ENCODE assay signal across 10 mouse cellular contexts in the genomic region with DNA sequence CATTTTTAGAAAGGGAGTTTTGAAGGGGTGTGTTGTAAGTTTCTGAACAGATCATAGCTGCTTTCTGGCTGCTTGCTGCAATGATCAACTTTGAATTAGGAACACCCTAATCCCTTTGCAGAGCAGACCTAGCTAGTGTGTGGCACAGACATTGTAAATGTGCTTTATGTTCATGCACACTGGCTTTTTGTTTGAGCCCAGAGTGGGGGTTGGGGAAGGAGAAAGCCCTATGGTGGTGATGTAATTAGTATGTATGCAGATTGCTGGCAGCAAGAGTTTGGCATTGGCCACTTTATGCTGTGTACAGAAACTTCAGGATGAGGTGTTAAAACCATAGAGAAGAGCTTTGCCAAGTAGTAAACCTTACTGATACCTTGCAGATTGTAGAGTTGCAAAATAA. TPM values are rescaled to one million over a fixed set of nuclear protein-coding genes. Genes with fewer than 3 reads are reported as not detected.
A peak's percentile ranks its signal among the peaks of the same experiment; 100 is the strongest.
DNase-seq lines count a peak whose midpoint lies in the region; ATAC-seq lines count a peak whose summit lies in the region.
"Had no signal": no experiment of that assay in that cellular context is flagged by ENCODE, and none has a peak within 500 bp of the region (broad histone marks: within the 10 kb centered on the region; RNA-seq: fewer than 3 reads in every experiment).

No protein-coding gene starts in this region.

- peak; percentile 55 for DNase-seq in neural tube, embryonic 11.5 days (ENCODE audit: low spot score)
- no peak for DNase-seq in neural tube, embryonic 10.5 days (ENCODE audit: extremely low spot score, low spot score)
- peak; percentile 39 for DNase-seq in forelimb bud, embryonic 11.5 days (ENCODE audit: low read depth, low spot score)
- DNase-seq in midbrain, embryonic 10.5 days (ENCODE audit: low spot score), result peak; percentile 18
- DNase-seq in gastrocnemius, adult 8-10 months (ENCODE audit: low spot score in 2 of 2), result no peak
- DNase-seq in spleen, postnatal 14 days (ENCODE audit: low spot score in 2 of 2), result no peak
- no peak for DNase-seq in lung, adult 18-20 months
- DNase-seq: lung, embryonic 14.5 days; thymus, postnatal 25 days had no signal

- H3K9me3 ChIP-seq in neural tube, embryonic 11.5 days (ENCODE audit: control insufficient read depth, low read length), result no peaks in the 10 kb centered on the region
- no peaks in the 10 kb centered on the region for H3K9me3 ChIP-seq in midbrain, embryonic 10.5 days (replicated peaks)
- H3K9me3 ChIP-seq: heart, embryonic 10.5 days had no signal

- no peak overlapping the region for H3K27ac ChIP-seq in neural tube, embryonic 11.5 days (ENCODE audit: low read depth, low read length)
- H3K27ac ChIP-seq in midbrain, embryonic 10.5 days (replicated peaks), result peak overlapping the region; percentile 42; the same call in 1 of the 2 replicates
- H3K27ac ChIP-seq: heart, embryonic 10.5 days had no signal

- no peak for ATAC-seq in neural tube, embryonic 11.5 days (ENCODE audit: insufficient read depth, low FRiP score, low TSS enrichment)

- peak overlapping the region; percentile 25; the same call in 1 of the 2 replicates for H3K4me2 ChIP-seq in neural tube, embryonic 11.5 days (ENCODE audit: low read depth)
- H3K4me2 ChIP-seq: lung, embryonic 14.5 days had no signal

- no peak overlapping the region for H3K9ac ChIP-seq in neural tube, embryonic 11.5 days (ENCODE audit: low read length)
- H3K9ac ChIP-seq: lung, embryonic 14.5 days had no signal

- H3K27me3 ChIP-seq in neural tube, embryonic 11.5 days (ENCODE audit: control insufficient read depth, insufficient read depth, low read length), result no peaks in the 10 kb centered on the region
- peaks cover 11% of the 10 kb centered on the region for H3K27me3 ChIP-seq in midbrain, embryonic 10.5 days (ENCODE audit: low read depth, poor library complexity, severe bottlenecking)

- no peaks in the 10 kb centered on the region for H3K36me3 ChIP-seq in neural tube, embryonic 11.5 days (ENCODE audit: control insufficient read depth, insufficient read depth, low read length)
- H3K36me3 ChIP-seq in midbrain, embryonic 10.5 days, result no peaks in the 10 kb centered on the region
- H3K36me3 ChIP-seq: heart, embryonic 10.5 days had no signal

- H3K4me3 ChIP-seq in neural tube, embryonic 11.5 days (ENCODE audit: low read depth, low read length), result no peak overlapping the region
- H3K4me3 ChIP-seq in midbrain, embryonic 10.5 days, result peak overlapping the region; percentile 89; the same call in 1 of the 2 replicates
- H3K4me3 ChIP-seq: heart, embryonic 10.5 days had no signal

- peaks cover 22% of the 10 kb centered on the region; the same call in 1 of the 2 replicates for H3K4me1 ChIP-seq in neural tube, embryonic 11.5 days (ENCODE audit: control insufficient read depth, insufficient read depth, low read length)
- peaks cover 43% of the 10 kb centered on the region for H3K4me1 ChIP-seq in midbrain, embryonic 10.5 days

RNA-seq across cellular contexts. Expression of a gene that starts 3.3 kb away (rescaled TPM):
- 79.0 and 80.0 TPM in 2 replicates for polyA plus RNA-seq in neural tube, embryonic 11.5 days (2014; fragmentation: Nextera tagmentation; extraction: Ambion mirVana)
- polyA plus RNA-seq in midbrain, embryonic 10.5 days (2016; fragmentation: Nextera tagmentation; extraction: Ambion mirVana), result 60.5 and 64.4 TPM in 2 replicates
- 10 to 100 TPM; 49.8 to 57.4 (median 54.4) TPM for total RNA-seq in gastrocnemius, adult 8-10 months (2022)

Comparison
In these comparisons a context has a peak if more than half of its experiments do, and no peak if none do; other contexts are left out.
1. DNase-seq: peak in neural tube, embryonic 11.5 days (single experiment), forelimb bud, embryonic 11.5 days (single experiment) and midbrain, embryonic 10.5 days (single experiment); none in neural tube, embryonic 10.5 days (single experiment), gastrocnemius, adult 8-10 months (0 of 2), spleen, postnatal 14 days (0 of 2) and lung, adult 18-20 months (0 of 2).